Mouse (Mus musculus): ENCODE data around the gene Atg7.

- TF ChIP-seq CTCF (IDR thresholded peaks at IDR 0.05; ENCODE audit: extremely low read depth, insufficient read length, insufficient replicate concordance, low read depth, low read length) = no peak
- TF ChIP-seq POLR2A (IDR thresholded peaks at IDR 0.05; ENCODE audit: low read depth, low read length) = no peak
Measured at GRCm38 (mm10) chr6:114791846-114792245, 148.9 kb downstream of the Atg7 start.

Data from small intestine, adult 2 months (tissue).